Mouse (Mus musculus): ENCODE data around the gene Rcc2.

The Rcc2 gene

GRCm38 (mm10) chr4:140765936-140766335 is 65.6 kb downstream of the Rcc2 start:
- no peak for DNase-seq

- DNase-seq, result no peak
These were observed 68.6 kb downstream of the Rcc2 start for GRCm38 (mm10) chr4:140768973-140769372.

GRCm38 (mm10) chr4:140770433-140770832 is 70.1 kb downstream of the Rcc2 start:
- DNase-seq, result no peak

GRCm38 (mm10) chr4:140771091-140771490 is 70.8 kb downstream of the Rcc2 start:
- no peak for DNase-seq

Data from thymus, postnatal 4 days (tissue).